Mouse (Mus musculus) CD4-positive helper T cell, adult 2 months (primary cell): ENCODE data around the gene Zfr2.

Source experiments
- DNase-seq: peaks from one replicate; pipeline ENCODE4 v3.0.0-alpha.2; 2012; ENCODE audit warnings: low read depth, missing footprints, low spot score

Zfr2 gene

DNA sequence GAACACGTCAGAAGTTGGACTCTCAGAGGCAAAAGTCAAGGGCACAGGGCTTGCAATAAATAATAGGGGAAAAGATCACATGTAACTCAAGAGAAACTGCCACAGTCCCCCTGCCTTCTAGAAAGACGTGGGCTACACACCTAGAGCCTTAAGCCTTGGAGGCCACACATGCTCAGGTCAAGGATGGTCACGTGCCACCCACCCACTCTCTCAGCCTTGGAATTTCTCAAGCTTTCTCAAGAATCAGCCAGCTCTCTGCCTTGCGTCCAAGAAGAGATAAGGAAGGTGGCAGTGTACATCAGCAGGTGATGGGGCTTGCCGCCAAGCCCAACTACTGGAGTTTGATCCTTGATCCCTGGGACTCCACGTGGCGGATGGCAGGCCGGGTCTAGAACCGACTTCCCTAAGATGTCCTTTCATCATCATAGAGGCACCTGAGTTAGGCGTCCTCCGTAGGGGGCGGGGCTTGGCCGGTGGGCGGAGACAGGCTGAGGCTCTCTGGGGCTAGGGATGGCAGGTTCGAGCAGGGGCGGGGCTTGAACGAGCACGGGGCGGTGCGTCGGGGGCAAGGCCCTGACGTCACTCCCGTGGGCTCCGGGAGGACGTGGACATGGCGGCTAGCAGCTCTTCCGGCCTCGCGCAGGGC, at the start of gene Zfr2:
Gene Zfr2, plus strand, starts transcription at position 576 of the 646 bp plus-strand sequence.
- peak; percentile 97 for DNase-seq

GRCm38 (mm10) chr10:81183805-81184204, 49.1 kb upstream of the Zfr2 start, which contains the start of gene 4930442H23Rik:
4930442H23Rik (minus strand) TSS chr10:81183849.
- no peak for DNase-seq

DNA sequence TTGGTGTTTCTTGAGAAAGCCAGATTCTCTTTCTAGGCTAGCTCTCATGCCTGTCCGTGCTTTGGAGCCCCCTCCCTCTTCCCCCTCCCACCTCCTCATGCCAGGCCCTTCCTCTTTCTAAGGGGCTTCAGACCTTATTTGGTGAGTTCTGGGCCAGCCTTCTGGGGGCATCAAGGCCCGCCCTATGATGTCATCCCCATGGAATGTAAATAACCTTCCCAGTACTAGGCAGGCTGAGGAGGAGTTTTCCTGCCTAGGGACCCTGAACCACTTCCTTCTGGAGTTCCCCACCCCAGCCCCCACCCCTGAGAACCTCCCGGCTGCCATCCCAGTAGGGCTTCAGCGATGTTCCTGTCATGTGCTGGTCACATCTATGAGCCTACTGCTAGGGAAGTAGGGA, 48.2 kb upstream of the Zfr2 start:
- DNase-seq: no peak

GRCm38 (mm10) chr10:81187161-81187560, 45.8 kb upstream of the Zfr2 start:
- no peak for DNase-seq

DNA sequence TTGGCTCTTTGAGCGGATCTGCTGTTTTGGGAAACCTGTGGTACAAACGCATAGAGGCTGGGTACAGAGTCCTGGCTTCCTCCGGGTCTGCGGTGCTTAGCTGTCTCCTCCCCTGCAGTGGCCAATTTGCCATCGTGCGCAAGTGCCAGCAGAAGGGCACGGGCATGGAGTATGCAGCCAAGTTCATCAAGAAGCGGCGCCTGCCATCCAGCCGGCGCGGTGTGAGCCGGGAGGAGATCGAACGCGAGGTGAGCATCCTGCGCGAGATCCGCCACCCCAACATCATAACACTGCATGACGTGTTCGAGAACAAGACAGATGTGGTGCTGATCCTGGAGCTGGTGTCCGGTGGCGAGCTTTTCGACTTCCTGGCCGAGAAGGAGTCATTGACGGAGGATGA, 43.1 kb upstream of the Zfr2 start:
- DNase-seq: no peak

DNA sequence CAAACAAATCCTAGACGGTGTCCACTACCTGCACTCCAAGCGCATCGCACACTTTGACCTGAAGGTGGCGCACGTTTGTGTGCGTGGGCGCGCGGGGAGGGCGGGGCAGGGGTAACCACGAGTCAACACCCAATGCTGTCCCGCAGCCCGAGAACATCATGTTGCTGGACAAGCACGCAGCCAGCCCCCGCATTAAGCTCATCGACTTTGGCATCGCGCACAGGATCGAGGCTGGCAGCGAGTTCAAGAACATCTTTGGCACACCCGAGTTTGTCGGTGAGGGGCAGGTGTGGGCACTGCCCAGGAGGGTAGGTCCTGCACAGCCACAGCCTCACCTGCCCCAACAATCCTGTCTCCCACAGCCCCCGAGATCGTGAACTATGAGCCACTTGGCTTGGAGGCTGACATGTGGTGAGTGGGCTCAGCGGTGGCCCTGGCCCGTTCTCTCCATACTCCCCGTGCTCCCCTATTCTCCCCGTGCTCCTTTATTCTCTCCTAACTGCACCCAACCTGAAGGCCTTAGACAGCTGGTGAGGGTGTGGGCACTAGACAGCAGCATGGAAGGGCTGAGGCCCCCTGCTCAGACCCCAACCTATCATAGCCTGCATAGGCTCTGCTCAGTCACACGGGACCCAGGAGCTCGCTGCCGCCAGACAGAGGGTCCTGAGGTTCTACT, 42.6 kb upstream of the Zfr2 start:
- DNase-seq: peak; percentile 40

DNA sequence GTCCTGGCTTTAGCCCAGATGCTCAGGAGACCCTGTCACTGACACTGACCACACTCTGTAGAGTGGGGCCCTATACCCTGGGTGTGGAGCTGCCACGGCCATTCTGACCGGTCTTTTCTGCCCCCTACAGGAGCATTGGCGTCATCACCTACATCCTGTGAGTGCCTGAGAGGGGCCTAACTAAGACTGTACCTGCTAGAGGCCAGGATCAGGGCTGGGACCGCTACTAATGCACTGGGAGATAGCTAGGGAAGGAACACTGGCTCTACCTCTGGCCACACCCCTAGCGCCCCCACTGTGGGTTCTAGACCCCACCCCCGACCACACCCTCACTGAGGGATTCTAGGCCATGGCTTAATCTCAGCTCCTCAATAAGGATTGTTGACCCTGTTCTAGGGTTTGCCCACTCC, 42.0 kb upstream of the Zfr2 start:
- DNase-seq: no peak

DNA sequence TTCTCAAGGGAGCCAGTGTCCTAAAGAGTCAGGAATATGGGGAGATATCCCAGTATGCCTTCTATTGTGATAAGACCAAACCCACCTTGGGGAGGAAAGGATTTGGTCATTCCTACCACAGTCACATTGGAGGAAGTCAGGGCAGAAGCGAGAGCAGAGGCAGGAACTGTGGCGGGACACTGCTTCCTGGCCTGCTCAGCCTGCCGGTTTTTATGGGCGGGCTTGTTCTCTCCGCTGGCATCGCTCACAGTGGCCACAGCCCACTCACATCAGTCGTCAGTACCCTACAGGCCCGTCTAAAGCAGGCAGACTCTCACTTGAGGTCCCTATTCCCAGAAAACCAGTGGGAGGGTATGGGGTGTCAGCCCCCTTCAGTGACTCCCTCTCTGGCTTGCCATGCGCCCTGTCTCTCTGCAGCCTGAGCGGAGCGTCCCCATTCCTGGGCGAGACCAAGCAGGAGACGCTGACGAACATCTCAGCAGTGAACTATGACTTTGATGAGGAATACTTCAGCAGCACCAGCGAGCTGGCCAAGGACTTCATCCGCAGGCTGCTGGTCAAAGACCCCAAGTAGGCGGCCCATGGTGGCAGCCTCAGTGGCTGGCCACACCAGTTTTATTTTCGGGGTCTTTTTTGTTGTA, 41.5 kb upstream of the Zfr2 start:
- DNase-seq: no peak

GRCm38 (mm10) chr10:81192270-81192967, 40.5 kb upstream of the Zfr2 start:
- peak; percentile 95 for DNase-seq

- no peak for DNase-seq
Observed at GRCm38 (mm10) chr10:81192968-81193501, 39.9 kb upstream of the Zfr2 start.

DNA sequence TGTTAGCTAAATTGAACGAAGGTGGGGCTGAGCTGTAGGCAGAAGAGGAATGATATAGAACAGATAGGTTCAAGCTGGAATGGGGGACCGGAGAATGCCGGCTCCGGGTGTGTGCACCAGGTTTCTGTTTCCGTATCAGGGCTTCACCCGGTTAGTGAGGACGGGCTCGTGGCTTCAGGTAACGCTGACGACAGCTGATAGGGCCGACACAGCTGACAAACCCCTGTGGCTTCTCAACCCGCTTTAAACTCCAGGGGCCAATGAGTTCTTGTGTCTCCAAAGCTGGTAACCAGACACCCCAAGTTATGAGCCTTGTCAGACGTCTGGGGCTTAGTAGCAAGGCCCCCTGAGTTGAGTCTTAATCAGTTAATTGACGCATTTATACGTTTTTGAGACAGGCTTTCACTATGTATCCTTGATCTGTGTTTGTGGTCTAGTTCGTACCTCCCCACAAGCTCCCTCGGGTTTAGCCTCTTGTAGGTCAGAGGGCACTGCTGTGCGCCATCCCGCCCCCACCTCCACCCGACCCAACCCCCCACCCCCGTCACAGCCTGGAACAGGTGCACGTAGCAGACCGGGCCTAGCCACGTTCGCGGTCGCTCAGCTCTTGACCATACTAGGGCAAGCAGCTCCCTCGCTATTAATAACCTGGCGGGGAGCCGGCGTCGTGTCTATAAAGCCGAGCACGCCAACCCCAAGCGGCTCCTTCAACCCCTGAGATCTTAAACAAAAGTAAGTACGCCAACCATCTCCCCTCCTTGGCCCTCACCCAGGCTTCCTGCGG, 38.8 kb upstream of the Zfr2 start:
- DNase-seq: peak; percentile 79

- DNase-seq: no peak
Observed at GRCm38 (mm10) chr10:81195300-81195699, 37.7 kb upstream of the Zfr2 start.

DNA sequence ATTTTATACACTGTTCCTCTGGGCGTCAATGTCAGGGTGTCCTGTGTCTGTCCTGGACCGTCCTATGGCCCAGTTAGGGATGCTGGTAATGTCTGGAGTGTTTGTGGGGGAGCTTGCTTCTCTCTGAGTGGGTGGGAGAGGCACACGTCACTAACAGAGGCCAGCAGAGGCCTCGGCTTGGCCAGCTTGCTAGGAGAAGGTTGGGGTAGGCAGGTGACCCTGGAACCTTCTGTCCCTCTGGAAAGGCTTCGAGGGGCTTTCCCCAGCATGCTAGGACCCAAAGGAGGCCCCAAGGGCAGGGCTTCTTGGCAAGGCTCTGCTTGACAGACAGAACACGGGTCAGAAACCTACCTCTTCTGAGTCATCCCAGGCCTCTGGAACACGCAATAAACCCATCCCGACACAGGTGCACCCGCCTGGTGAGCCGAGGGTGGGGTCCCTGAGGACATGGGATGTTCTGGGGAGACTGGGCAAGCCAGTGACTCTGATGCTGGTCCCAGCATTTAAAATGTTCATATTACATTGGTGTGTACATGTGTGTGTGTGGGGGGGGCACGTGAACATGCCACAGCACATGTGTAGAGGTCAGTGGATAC, 36.4 kb upstream of the Zfr2 start:
- no peak for DNase-seq

DNA sequence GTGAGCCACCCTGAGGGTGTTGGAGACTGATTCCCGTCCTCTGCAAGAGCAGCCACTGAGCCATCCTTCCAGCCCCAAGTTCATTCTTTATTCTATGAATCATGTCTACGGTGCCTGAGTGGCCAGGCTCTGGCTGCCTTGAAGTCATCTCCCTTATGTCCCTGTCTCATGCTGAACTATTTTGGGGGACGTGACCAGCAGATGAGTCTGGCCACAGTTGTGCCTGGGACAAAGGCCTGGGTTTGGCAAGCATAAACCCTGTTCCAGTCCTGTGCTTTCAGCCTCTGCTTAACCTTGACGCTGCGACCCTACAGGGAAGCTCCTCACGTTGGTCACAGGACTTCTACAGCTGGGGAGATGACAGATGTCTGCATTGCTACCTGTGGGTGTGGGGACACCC, 35.6 kb upstream of the Zfr2 start:
- no peak for DNase-seq

- peak; percentile 71 for DNase-seq
Observed at GRCm38 (mm10) chr10:81198230-81198629, 34.7 kb upstream of the Zfr2 start.

- no peak for DNase-seq
Observed at GRCm38 (mm10) chr10:81198990-81199389, 34.0 kb upstream of the Zfr2 start.

- DNase-seq: no peak
Observed at GRCm38 (mm10) chr10:81200141-81200540, 32.8 kb upstream of the Zfr2 start.

- no peak for DNase-seq
Observed at GRCm38 (mm10) chr10:81200605-81201287, 32.2 kb upstream of the Zfr2 start.

DNA sequence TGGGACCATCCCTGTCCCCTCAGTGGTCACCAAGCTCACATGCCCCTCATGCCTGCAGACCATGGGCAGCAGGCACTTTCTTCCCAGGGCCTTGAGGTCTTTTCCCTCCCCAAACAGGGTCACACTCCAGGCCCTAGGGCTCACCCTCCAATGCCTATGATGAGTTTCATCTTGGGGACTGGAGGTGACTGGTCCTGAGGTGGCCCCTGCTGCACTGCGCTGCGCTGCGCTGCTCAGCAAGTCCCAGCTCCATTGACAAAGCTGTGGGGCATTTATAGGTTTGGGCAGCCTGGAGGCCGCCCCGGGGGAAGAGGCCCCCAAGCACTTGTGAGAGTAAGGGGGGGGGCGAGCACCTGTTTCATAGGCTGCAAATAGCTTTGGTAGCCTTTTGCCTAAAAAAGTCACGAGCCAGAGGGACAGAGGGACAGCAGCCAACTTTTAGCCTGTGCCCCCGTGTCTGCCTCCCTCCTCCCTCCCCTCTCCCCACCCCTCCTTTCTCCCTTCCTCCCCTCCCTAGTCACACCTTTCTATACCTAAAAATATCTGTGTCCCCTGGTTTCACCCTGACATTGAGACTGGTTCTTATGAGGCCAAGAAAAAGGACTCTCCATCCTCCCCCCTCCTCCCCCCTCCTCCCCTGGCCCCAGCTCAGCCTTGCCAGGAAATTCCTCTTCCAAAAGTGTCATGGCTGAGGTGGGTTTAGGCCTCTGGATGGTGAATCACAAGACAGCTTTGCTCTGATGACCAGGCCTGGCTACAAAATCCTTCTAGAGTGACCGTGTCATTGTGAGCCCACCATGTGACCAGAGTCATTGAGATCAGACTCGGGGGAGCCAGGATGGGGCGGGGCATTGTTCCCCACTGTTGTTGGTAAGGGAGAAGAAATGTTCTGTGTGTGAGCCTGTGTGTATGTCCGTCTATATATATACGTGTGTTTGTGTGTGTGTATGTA, 30.9 kb upstream of the Zfr2 start, which contains the start of gene Nmrk2:
Gene Nmrk2, minus strand, starts transcription at position 245 of the 952 bp plus-strand sequence.
- no peak for DNase-seq
